Mouse (Mus musculus) urinary bladder, postnatal 10 days (tissue): ENCODE measurements around the gene Dyrk3.

Experiments used
- DNase-seq: peaks from one replicate; pipeline ENCODE4 v3.0.0; 2022; ENCODE audit warnings: low spot score

The Dyrk3 gene

GRCm38 (mm10) chr1:131083609-131084008, 54.5 kb downstream of the Dyrk3 start:
- DNase-seq = no peak

GRCm38 (mm10) chr1:131083122-131083521, 55.0 kb downstream of the Dyrk3 start:
- no peak for DNase-seq

GRCm38 (mm10) chr1:131080686-131081085, 57.5 kb downstream of the Dyrk3 start:
- no peak for DNase-seq

- DNase-seq = no peak
Observed at GRCm38 (mm10) chr1:131079762-131080161, 58.4 kb downstream of the Dyrk3 start.

- no peak for DNase-seq
Observed at GRCm38 (mm10) chr1:131078761-131079330, 59.3 kb downstream of the Dyrk3 start.
